Mouse (Mus musculus): ENCODE results near the gene Slc30a1. TPM values are rescaled to one million over a fixed set of nuclear protein-coding genes. Genes with fewer than 3 reads are reported as not detected.

Slc30a1 gene
- polyA plus RNA-seq, 1 experiment from 2014 or later: 5.6 TPM

GRCm38 (mm10) chr1:191909316-191909715 is 2.7 kb downstream of the Slc30a1 start:
- DNase-seq (ENCODE audit: low spot score): no peak
- WGBS: 95% methylated on average over 14 of the region's 14 CpGs
- no peak for ATAC-seq (replicated peaks; ENCODE audit: low FRiP score, low read depth)
- Histone ChIP-seq H3K9me3 (replicated peaks; ENCODE audit: low read length) (no peaks in the 10 kb centered on the region), H3K27me3 (ENCODE audit: insufficient read depth, low read length) (no peaks in the 10 kb centered on the region), H3K36me3 (ENCODE audit: insufficient read depth, low read length) (peaks cover 14% of the 10 kb centered on the region; the same call in 1 of the 2 replicates), H3K4me2 (ENCODE audit: low read length) (peak overlapping the region; percentile 96; the same call in 1 of the 2 replicates), H3K4me3 (replicated peaks; ENCODE audit: low read depth, low read length) (no peak overlapping the region), H3K4me1 (replicated peaks; ENCODE audit: insufficient read depth, low read length) (peaks cover 30% of the 10 kb centered on the region), H3K27ac (no peak overlapping the region), H3K9ac (ENCODE audit: low read depth, low read length) (no peak overlapping the region)
- no peak for TF ChIP-seq CTCF (IDR thresholded peaks at IDR 0.05; ENCODE audit: low read depth)

DNA sequence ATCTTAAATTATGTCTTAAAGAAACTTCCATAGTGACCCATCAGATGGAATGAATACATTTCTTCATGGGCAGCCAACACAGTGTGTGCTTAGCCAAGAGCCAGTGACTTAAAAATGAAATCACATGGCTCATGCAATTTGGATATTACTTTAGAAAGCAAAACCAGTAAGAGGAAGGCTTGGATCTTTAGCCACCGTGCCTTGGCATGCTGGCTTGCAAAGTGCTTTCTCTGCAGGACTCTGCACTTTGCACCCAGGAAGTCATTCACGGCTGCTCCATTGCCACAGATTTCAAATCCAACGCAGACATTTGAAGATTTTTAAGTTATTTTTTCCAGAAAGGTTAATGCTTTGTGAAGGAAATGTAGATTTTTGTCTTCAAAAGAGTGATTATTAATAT is 4.1 kb downstream of the Slc30a1 start:
- Histone ChIP-seq H3K4me2 (ENCODE audit: low read length) (peak overlapping the region; percentile 23; the same call in 1 of the 2 replicates), H3K27me3 (ENCODE audit: insufficient read depth, low read length) (no peaks in the 10 kb centered on the region), H3K4me3 (replicated peaks; ENCODE audit: low read depth, low read length) (no peak overlapping the region), H3K27ac (no peak overlapping the region), H3K9me3 (replicated peaks; ENCODE audit: low read length) (no peaks in the 10 kb centered on the region), H3K9ac (ENCODE audit: low read depth, low read length) (no peak overlapping the region), H3K36me3 (ENCODE audit: insufficient read depth, low read length) (peaks cover 14% of the 10 kb centered on the region; the same call in 1 of the 2 replicates), H3K4me1 (replicated peaks; ENCODE audit: insufficient read depth, low read length) (peaks cover 29% of the 10 kb centered on the region)
- 62% methylated on average over 3 of the region's 3 CpGs for WGBS
- DNase-seq (ENCODE audit: low spot score) (no peak), ATAC-seq (replicated peaks; ENCODE audit: low FRiP score, low read depth) (no peak)
- no peak for TF ChIP-seq CTCF (IDR thresholded peaks at IDR 0.05; ENCODE audit: low read depth)

- Histone ChIP-seq H3K4me3 (replicated peaks; ENCODE audit: low read depth, low read length) (no peak overlapping the region), H3K4me2 (ENCODE audit: low read length) (no peak overlapping the region), H3K4me1 (replicated peaks; ENCODE audit: insufficient read depth, low read length) (peaks cover 25% of the 10 kb centered on the region), H3K27me3 (ENCODE audit: insufficient read depth, low read length) (no peaks in the 10 kb centered on the region), H3K9ac (ENCODE audit: low read depth, low read length) (no peak overlapping the region), H3K27ac (no peak overlapping the region), H3K36me3 (ENCODE audit: insufficient read depth, low read length) (peaks cover 14% of the 10 kb centered on the region; the same call in 1 of the 2 replicates), H3K9me3 (replicated peaks; ENCODE audit: low read length) (no peaks in the 10 kb centered on the region)
- WGBS: 62% methylated on average over 3 of the region's 3 CpGs
- no peak for ATAC-seq (replicated peaks; ENCODE audit: low FRiP score, low read depth)
- TF ChIP-seq CTCF (IDR thresholded peaks at IDR 0.05; ENCODE audit: low read depth): no peak
- peak; percentile 35 for DNase-seq (ENCODE audit: low spot score)
Measured at GRCm38 (mm10) chr1:191911067-191911668, 4.6 kb downstream of the Slc30a1 start.

GRCm38 (mm10) chr1:191914647-191915046 is 8.1 kb downstream of the Slc30a1 start:
- peaks cover 11% of the 10 kb centered on the region; the same call in 1 of the 2 replicates for H3K4me1 ChIP-seq (replicated peaks; ENCODE audit: insufficient read depth, low read length)
- no peak overlapping the region for H3K27ac ChIP-seq
- 86% methylated on average over 6 of the region's 6 CpGs for WGBS
- peaks cover 7% of the 10 kb centered on the region; the same call in 1 of the 2 replicates for H3K36me3 ChIP-seq (ENCODE audit: insufficient read depth, low read length)
- H3K9ac ChIP-seq (ENCODE audit: low read depth, low read length): no peak overlapping the region
- no peaks in the 10 kb centered on the region for H3K27me3 ChIP-seq (ENCODE audit: insufficient read depth, low read length)
- ATAC-seq (replicated peaks; ENCODE audit: low FRiP score, low read depth): no peak
- no peaks in the 10 kb centered on the region for H3K9me3 ChIP-seq (replicated peaks; ENCODE audit: low read length)
- DNase-seq (ENCODE audit: low spot score): no peak
- no peak overlapping the region for H3K4me3 ChIP-seq (replicated peaks; ENCODE audit: low read depth, low read length)
- no peak overlapping the region for H3K4me2 ChIP-seq (ENCODE audit: low read length)
- TF ChIP-seq CTCF (IDR thresholded peaks at IDR 0.05; ENCODE audit: low read depth): no peak

- no peak for TF ChIP-seq CTCF (IDR thresholded peaks at IDR 0.05; ENCODE audit: low read depth)
- H3K27me3 ChIP-seq (ENCODE audit: insufficient read depth, low read length): no peaks in the 10 kb centered on the region
- 91% methylated on average over 1 of the region's 1 CpGs for WGBS
Measured at GRCm38 (mm10) chr1:191915586-191915985, 9.0 kb downstream of the Slc30a1 start.

DNA sequence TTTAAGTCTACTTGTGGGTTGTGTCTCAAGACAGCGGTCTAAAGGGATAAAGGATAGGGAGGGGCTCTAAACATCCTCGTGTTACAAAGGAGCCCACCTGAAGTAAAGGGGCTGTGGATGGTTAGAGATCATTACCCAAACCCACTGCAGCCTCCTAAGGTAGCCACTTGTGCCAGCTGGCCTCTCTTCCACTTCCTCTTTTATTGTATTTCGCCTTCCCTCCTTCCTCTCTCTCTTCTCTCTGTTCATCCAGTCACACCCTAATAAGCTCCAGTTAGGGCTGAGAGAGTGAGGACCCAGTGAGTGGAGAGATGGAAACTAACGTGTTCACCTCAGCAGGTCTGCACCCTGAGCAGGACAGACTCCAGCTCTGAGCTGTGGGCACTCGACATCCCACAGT is 10.3 kb downstream of the Slc30a1 start:
- Histone ChIP-seq H3K9ac (ENCODE audit: low read depth, low read length) (no peak overlapping the region), H3K4me3 (replicated peaks; ENCODE audit: low read depth, low read length) (no peak overlapping the region), H3K4me2 (ENCODE audit: low read length) (no peak overlapping the region), H3K9me3 (replicated peaks; ENCODE audit: low read length) (no peaks in the 10 kb centered on the region), H3K36me3 (ENCODE audit: insufficient read depth, low read length) (0 out of 2 replicates have a peak, but pooled peaks cover 7% of the 10 kb centered on the region), H3K27me3 (ENCODE audit: insufficient read depth, low read length) (no peaks in the 10 kb centered on the region), H3K4me1 (replicated peaks; ENCODE audit: insufficient read depth, low read length) (0 out of 2 replicates have a peak, but pooled peaks cover 6% of the 10 kb centered on the region), H3K27ac (no peak overlapping the region)
- ATAC-seq (replicated peaks; ENCODE audit: low FRiP score, low read depth) (no peak), DNase-seq (ENCODE audit: low spot score) (no peak)
- TF ChIP-seq CTCF (IDR thresholded peaks at IDR 0.05; ENCODE audit: low read depth): no peak
- 58% methylated on average over 5 of the region's 5 CpGs for WGBS

More at GRCm38 (mm10) chr1:191915586-191915985, 9.0 kb downstream of the Slc30a1 start:
- ATAC-seq (replicated peaks; ENCODE audit: low FRiP score, low read depth) (no peak), DNase-seq (ENCODE audit: low spot score) (no peak)
- Histone ChIP-seq H3K36me3 (ENCODE audit: insufficient read depth, low read length) (0 out of 2 replicates have a peak, but pooled peaks cover 7% of the 10 kb centered on the region), H3K4me2 (ENCODE audit: low read length) (no peak overlapping the region), H3K9ac (ENCODE audit: low read depth, low read length) (no peak overlapping the region), H3K4me1 (replicated peaks; ENCODE audit: insufficient read depth, low read length) (peaks cover 8% of the 10 kb centered on the region; the same call in 1 of the 2 replicates), H3K9me3 (replicated peaks; ENCODE audit: low read length) (no peaks in the 10 kb centered on the region), H3K27ac (no peak overlapping the region), H3K4me3 (replicated peaks; ENCODE audit: low read depth, low read length) (no peak overlapping the region)

Measured in kidney, postnatal 0 days (tissue).